Mouse (Mus musculus) heart, postnatal 0 days (tissue): ENCODE data around the gene Pygo1.

Source experiments
- CTCF ChIP-seq: IDR thresholded peaks from 2 replicates; pipeline ENCODE4 v1.5.1; 2016; ENCODE audit warnings: antibody characterized with exemption, control low read depth, low read depth
- EP300 ChIP-seq: IDR thresholded peaks from 2 replicates; pipeline ENCODE4 v1.6.1; 2016; ENCODE audit warnings: antibody characterized with exemption, low read depth

GRCm38 (mm10) chr9:72925021-72925934 is at the start of gene Pygo1:
- TF ChIP-seq CTCF (no peak), EP300 (no peak)
